ENCODE assay signal across 26 mouse cellular contexts in genomic region chr17:86317197-86317596, GRCm38 (mm10).
DNase-seq lines count a peak whose midpoint lies in the region; ATAC-seq and TF ChIP-seq lines count a peak whose summit lies in the region.
"Had no signal": no experiment of that assay in that cellular context is flagged by ENCODE, and none has a peak within 500 bp of the region (broad histone marks: within the 10 kb centered on the region; RNA-seq: fewer than 3 reads in every experiment).

No protein-coding gene starts in this region.

- peaks cover 12% of the 10 kb centered on the region for H3K4me1 ChIP-seq in embryonic facial prominence, embryonic 14.5 days (ENCODE audit: control insufficient read depth, insufficient read depth, low read length)
- peaks cover 9% of the 10 kb centered on the region for H3K4me1 ChIP-seq in embryonic facial prominence, embryonic 10.5 days
- peaks cover 25% of the 10 kb centered on the region for H3K4me1 ChIP-seq in kidney, embryonic 15.5 days
- H3K4me1 ChIP-seq in MEL (ENCODE audit: control insufficient read depth in 1 of 2, insufficient read depth in 2 of 2, low read length in 2 of 2): peaks cover 18% of the 10 kb centered on the region in 2 experiments
- H3K4me1 ChIP-seq: embryonic facial prominence, embryonic 12.5 days; forebrain, embryonic 10.5 days; hindbrain, embryonic 12.5 days; intestine, embryonic 15.5 days had no signal

- H3K4me2 ChIP-seq in embryonic facial prominence, embryonic 14.5 days (ENCODE audit: low read depth, low read length): no peak overlapping the region
- no peak overlapping the region for H3K4me2 ChIP-seq in kidney, embryonic 15.5 days
- H3K4me2 ChIP-seq: embryonic facial prominence, embryonic 12.5 days; forebrain, embryonic 13.5 days; heart, embryonic 12.5 days; heart, embryonic 15.5 days; hindbrain, embryonic 12.5 days; hindbrain, embryonic 15.5 days; intestine, embryonic 15.5 days had no signal

- TF ChIP-seq POLR2A in MEL (IDR thresholded peaks at IDR 0.05; ENCODE audit: control insufficient read depth in 1 of 2, insufficient read depth in 1 of 2, low read depth in 1 of 2, low read length in 2 of 2, poor library complexity in 1 of 2): no peak

- no peaks in the 10 kb centered on the region for H3K36me3 ChIP-seq in embryonic facial prominence, embryonic 14.5 days (ENCODE audit: control insufficient read depth, insufficient read depth, low read length)
- no peaks in the 10 kb centered on the region for H3K36me3 ChIP-seq in embryonic facial prominence, embryonic 10.5 days (replicated peaks)
- H3K36me3 ChIP-seq in kidney, embryonic 15.5 days: no peaks in the 10 kb centered on the region
- H3K36me3 ChIP-seq in MEL (ENCODE audit: control insufficient read depth in 1 of 2, insufficient read depth in 2 of 2, low read length in 2 of 2): peaks cover 0 to 19% of the 10 kb centered on the region in 2 experiments; a peak in 2 of 4 replicates
- H3K36me3 ChIP-seq: embryonic facial prominence, embryonic 12.5 days; forebrain, embryonic 10.5 days; heart, embryonic 15.5 days; hindbrain, embryonic 12.5 days; hindbrain, embryonic 15.5 days; intestine, embryonic 15.5 days had no signal

- H3K9ac ChIP-seq in embryonic facial prominence, embryonic 14.5 days (ENCODE audit: low read depth, low read length): no peak overlapping the region
- H3K9ac ChIP-seq in kidney, embryonic 15.5 days: no peak overlapping the region
- no peak overlapping the region for H3K9ac ChIP-seq in MEL (ENCODE audit: control insufficient read depth, low read depth, low read length, poor library complexity, severe bottlenecking)
- H3K9ac ChIP-seq: embryonic facial prominence, embryonic 12.5 days; forebrain, embryonic 13.5 days; heart, embryonic 12.5 days; heart, embryonic 15.5 days; hindbrain, embryonic 12.5 days; hindbrain, embryonic 15.5 days; intestine, embryonic 15.5 days had no signal

- 0 out of 4 replicates have a peak, but pooled peaks of 1 of the 2 experiments have one; percentile 10 for TF ChIP-seq EP300 in MEL (IDR thresholded peaks at IDR 0.05; ENCODE audit: low read depth in 1 of 2, low read length in 2 of 2)

- 50% methylated on average over 4 of the region's 4 CpGs for WGBS in embryonic facial prominence, embryonic 14.5 days
- WGBS in embryonic facial prominence, embryonic 10.5 days: 81% methylated on average over 4 of the region's 4 CpGs
- 49% methylated on average over 4 of the region's 4 CpGs for WGBS in kidney, embryonic 15.5 days

- no peak for DNase-seq in embryonic facial prominence, embryonic 14.5 days (ENCODE audit: low spot score)
- DNase-seq in embryonic facial prominence, embryonic 10.5 days (ENCODE audit: low spot score): no peak
- no peak for DNase-seq in kidney, postnatal 36 days
- no peak for DNase-seq in MEL (ENCODE audit: low read depth, low spot score)
- no peak for DNase-seq in adrenal gland, postnatal 36 days
- no peak for DNase-seq in urinary bladder, postnatal 25 days (ENCODE audit: low spot score)
- DNase-seq: adrenal gland, adult 8-10 months; adrenal gland, postnatal 25 days; cerebellum, adult 18-20 months; cerebellum, adult 9-10 months; cerebellum, postnatal 14 days; gastrocnemius, postnatal 10 days; gastrocnemius, postnatal 36 days; heart, postnatal 10 days had no signal

- no peak for TF ChIP-seq RAD21 in MEL (IDR thresholded peaks at IDR 0.05; ENCODE audit: low read depth, low read length)

- 0 out of 2 replicates have a peak, but pooled peaks cover 7% of the 10 kb centered on the region for H3K9me3 ChIP-seq in embryonic facial prominence, embryonic 14.5 days (ENCODE audit: control insufficient read depth, low read length)
- peaks cover 3% of the 10 kb centered on the region; the same call in 1 of the 2 replicates for H3K9me3 ChIP-seq in embryonic facial prominence, embryonic 10.5 days
- no peaks in the 10 kb centered on the region for H3K9me3 ChIP-seq in kidney, embryonic 15.5 days (replicated peaks)
- no peaks in the 10 kb centered on the region for H3K9me3 ChIP-seq in MEL (replicated peaks; ENCODE audit: insufficient read depth, low read length)
- H3K9me3 ChIP-seq: embryonic facial prominence, embryonic 12.5 days; forebrain, embryonic 10.5 days; forebrain, embryonic 13.5 days; heart, embryonic 12.5 days; heart, embryonic 15.5 days; hindbrain, embryonic 12.5 days; hindbrain, embryonic 15.5 days; intestine, embryonic 15.5 days had no signal

- no peak overlapping the region for H3K27ac ChIP-seq in embryonic facial prominence, embryonic 14.5 days (replicated peaks; ENCODE audit: low read depth, low read length)
- no peak overlapping the region for H3K27ac ChIP-seq in embryonic facial prominence, embryonic 10.5 days (replicated peaks)
- peak overlapping the region; percentile 63; the same call in 1 of the 2 replicates for H3K27ac ChIP-seq in kidney, embryonic 15.5 days
- no peak overlapping the region for H3K27ac ChIP-seq in MEL (ENCODE audit: control insufficient read depth, low read depth, low read length)
- H3K27ac ChIP-seq: embryonic facial prominence, embryonic 12.5 days; forebrain, embryonic 10.5 days; forebrain, embryonic 13.5 days; heart, embryonic 15.5 days; hindbrain, embryonic 12.5 days; hindbrain, embryonic 15.5 days; intestine, embryonic 15.5 days had no signal

- no peak overlapping the region for H3K4me3 ChIP-seq in embryonic facial prominence, embryonic 14.5 days (ENCODE audit: low read depth, low read length)
- no peak overlapping the region for H3K4me3 ChIP-seq in embryonic facial prominence, embryonic 10.5 days
- no peak overlapping the region for H3K4me3 ChIP-seq in kidney, embryonic 15.5 days (replicated peaks)
- no peak overlapping the region for H3K4me3 ChIP-seq in MEL (ENCODE audit: control insufficient read depth in 1 of 2, insufficient read depth in 1 of 2, low read depth in 2 of 2, low read length in 2 of 2)
- H3K4me3 ChIP-seq: embryonic facial prominence, embryonic 12.5 days; erythroblast, embryonic 14.5 days; forebrain, embryonic 10.5 days; forebrain, embryonic 13.5 days; heart, embryonic 12.5 days; heart, embryonic 15.5 days; hindbrain, embryonic 12.5 days; hindbrain, embryonic 15.5 days; intestine, embryonic 15.5 days had no signal

- no peak for TF ChIP-seq CTCF in MEL (IDR thresholded peaks at IDR 0.05 in 2 of 3, conservative IDR thresholded peaks at IDR 0.05 in 1 of 3; ENCODE audit: control insufficient read depth in 1 of 3, insufficient read depth in 1 of 3, low read depth in 2 of 3, low read length in 3 of 3, poor library complexity in 1 of 3, severe bottlenecking in 1 of 3)

- no peaks in the 10 kb centered on the region for H3K27me3 ChIP-seq in embryonic facial prominence, embryonic 14.5 days (replicated peaks; ENCODE audit: control insufficient read depth, insufficient read depth, low read length)
- no peaks in the 10 kb centered on the region for H3K27me3 ChIP-seq in embryonic facial prominence, embryonic 10.5 days (replicated peaks; ENCODE audit: low read depth, poor library complexity, severe bottlenecking)
- no peaks in the 10 kb centered on the region for H3K27me3 ChIP-seq in kidney, embryonic 15.5 days
- H3K27me3 ChIP-seq in MEL (ENCODE audit: control insufficient read depth in 1 of 2, insufficient read depth in 2 of 2, low read length in 2 of 2): no peaks in the 10 kb centered on the region
- H3K27me3 ChIP-seq: embryonic facial prominence, embryonic 12.5 days; forebrain, embryonic 13.5 days; heart, embryonic 12.5 days; heart, embryonic 15.5 days; hindbrain, embryonic 12.5 days; hindbrain, embryonic 15.5 days; intestine, embryonic 15.5 days had no signal

- H3K79me2 ChIP-seq in MEL (ENCODE audit: control insufficient read depth, insufficient read depth, low read length, poor library complexity): no peaks in the 10 kb centered on the region

- ATAC-seq in embryonic facial prominence, embryonic 14.5 days (ENCODE audit: low read depth): peak; percentile 69; the same call in 1 of the 2 replicates
- no peak for ATAC-seq in kidney, embryonic 15.5 days (replicated peaks; ENCODE audit: low FRiP score)
- ATAC-seq: activated CD4-positive, CD25-positive, alpha-beta regulatory T cell, adult 4 months; forebrain, embryonic 13.5 days; forebrain, embryonic 16.5 days; intestine, embryonic 15.5 days had no signal

TF ChIP-seq in MEL, 35 proteins besides CTCF, POLR2A, EP300 and RAD21:
- TF ChIP-seq POLR2AphosphoS2 (IDR thresholded peaks at IDR 0.05; ENCODE audit: low read length): no peak
- TF ChIP-seq ETS1 (IDR thresholded peaks at IDR 0.05; ENCODE audit: low read depth, low read length): 0 out of 2 replicates have a peak, but pooled peaks have one; percentile 19
